Mouse (Mus musculus) lung, adult 2 months (tissue): ENCODE measurements around the gene Ccdc40.

Experiments
- CTCF ChIP-seq: fragments of 200-500 bp; IDR thresholded peaks from 2 replicates; pipeline ENCODE4 v1.5.1; 2011; ENCODE audit warnings: mild to moderate bottlenecking, low read length, control low read depth; ENCODE audit not compliant: insufficient read depth
- POLR2A ChIP-seq: fragments of 200-500 bp; IDR thresholded peaks from 2 replicates; pipeline ENCODE4 v1.6.1; 2011; ENCODE audit warnings: low read depth, mild to moderate bottlenecking, control low read depth, low read length, borderline replicate concordance; ENCODE audit errors: extremely low read depth

- no peak for TF ChIP-seq POLR2A
- TF ChIP-seq CTCF, result no peak
Measured at GRCm38 (mm10) chr11:119264413-119264812, 36.0 kb downstream of the Ccdc40 start.
